Mouse (Mus musculus) liver, embryonic 15.5 days (tissue): Measurements from ENCODE around the gene Opn4. TPM values are rescaled to one million over a fixed set of nuclear protein-coding genes. Genes with fewer than 3 reads are reported as not detected.
A peak's percentile ranks its signal among the peaks of the same experiment; 100 is the strongest.

Experiments used
- ATAC-seq: fragments of 200-750 bp; cut with Nextera tagmentation; 2 replicates; pipeline ENCODE4 v1.8.0; 2017; ENCODE audit warnings: moderate number of reproducible peaks, mild to moderate bottlenecking, moderate library complexity; ENCODE audit not compliant: insufficient read depth
- H3K27ac ChIP-seq: fragments of 300-500 bp; sonication (generic); replicated peaks from 2 replicates; pipeline ENCODE4 v1.5.1; 2015; ENCODE audit warnings: mild to moderate bottlenecking, inconsistent platforms
- H3K27me3 ChIP-seq: fragments of 300-500 bp; sonication (generic); 2 replicates; pipeline ENCODE4 v1.6.1; 2015; ENCODE audit warnings: mild to moderate bottlenecking, inconsistent platforms
- H3K36me3 ChIP-seq: fragments of 300-500 bp; sonication (generic); replicated peaks from 2 replicates; pipeline ENCODE4 v1.6.1; 2015; ENCODE audit warnings: moderate library complexity, mild to moderate bottlenecking, inconsistent platforms
- H3K4me1 ChIP-seq: fragments of 300-500 bp; sonication (generic); replicated peaks from 2 replicates; pipeline ENCODE4 v1.6.1; 2015; ENCODE audit warnings: inconsistent platforms
- H3K4me2 ChIP-seq: fragments of 300-500 bp; sonication (generic); 2 replicates; pipeline ENCODE4 v1.6.1; 2015; ENCODE audit warnings: moderate library complexity, mild to moderate bottlenecking, inconsistent platforms
- H3K4me3 ChIP-seq: fragments of 300-500 bp; sonication (generic); replicated peaks from 2 replicates; pipeline ENCODE4 v1.5.1; 2015; ENCODE audit warnings: mild to moderate bottlenecking, inconsistent platforms
- H3K9ac ChIP-seq: fragments of 300-500 bp; sonication (generic); 2 replicates; pipeline ENCODE4 v1.6.1; 2015; ENCODE audit warnings: moderate library complexity, mild to moderate bottlenecking, inconsistent platforms
- H3K9me3 ChIP-seq: fragments of 300-500 bp; sonication (generic); replicated peaks from 2 replicates; pipeline ENCODE4 v1.6.1; 2016; ENCODE audit warnings: inconsistent platforms
- WGBS: fragments of 180-500 bp; shearing (Covaris S2); methylation state at CpG from one replicate; pipeline ENCODE4 v1.1.7; 2015; ENCODE audit warnings: mixed read lengths; ENCODE audit not compliant: insufficient replicate concordance; 5-methylcytosine and 5-hydroxymethylcytosine counted together
- polyA plus RNA-seq: library from polyadenylated mRNA; unstranded; fragments of >200 nt; fragmentation: Nextera tagmentation; extraction: Ambion mirVana; gene quantifications from 2 replicates; pipeline ENCODE4 v1.2.1, GENCODE M21; 2015

Opn4 gene
- polyA plus RNA-seq, 1 experiment from 2014 or later: not detected

- Histone ChIP-seq H3K9ac (no peak overlapping the region), H3K27ac (no peak overlapping the region), H3K9me3 (no peaks in the 10 kb centered on the region), H3K36me3 (no peaks in the 10 kb centered on the region), H3K4me1 (no peaks in the 10 kb centered on the region), H3K27me3 (no peaks in the 10 kb centered on the region), H3K4me3 (no peak overlapping the region), H3K4me2 (no peak overlapping the region)
- WGBS: 69% methylated on average over 8 of the region's 8 CpGs
- no peak for ATAC-seq
These were observed 38.3 kb downstream of the Opn4 start for GRCm38 (mm10) chr14:34561647-34562046.

- Histone ChIP-seq H3K9ac (no peak overlapping the region), H3K4me1 (no peaks in the 10 kb centered on the region), H3K27ac (no peak overlapping the region), H3K9me3 (no peaks in the 10 kb centered on the region), H3K27me3 (peaks cover 6% of the 10 kb centered on the region; the same call in 1 of the 2 replicates), H3K4me2 (no peak overlapping the region), H3K4me3 (no peak overlapping the region), H3K36me3 (no peaks in the 10 kb centered on the region)
- 59% methylated on average over 9 of the region's 9 CpGs for WGBS
- no peak for ATAC-seq
These were observed 41.0 kb downstream of the Opn4 start for GRCm38 (mm10) chr14:34558947-34559346.

DNA sequence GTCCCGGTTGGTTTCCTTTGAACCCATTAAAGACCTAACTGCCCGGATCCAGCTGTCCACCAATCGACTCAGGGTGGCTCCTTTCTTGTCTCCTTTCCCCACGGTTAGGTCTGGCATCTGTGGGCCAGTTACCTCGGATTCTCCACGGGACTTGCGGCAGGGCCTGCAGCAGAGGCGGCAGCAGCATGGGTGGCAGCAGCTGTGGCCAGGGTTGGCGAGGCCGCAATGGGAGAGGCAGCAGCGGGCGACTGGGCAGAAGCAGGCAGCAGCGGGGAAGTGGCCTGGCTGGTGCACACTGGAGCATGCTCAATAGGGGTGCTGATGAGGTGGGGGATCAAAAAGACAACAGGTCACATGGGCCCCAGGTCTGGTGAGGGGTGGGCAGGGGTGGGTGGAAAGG, 44.7 kb downstream of the Opn4 start:
- Histone ChIP-seq H3K36me3 (no peaks in the 10 kb centered on the region), H3K4me3 (no peak overlapping the region), H3K9ac (no peak overlapping the region), H3K4me2 (no peak overlapping the region), H3K4me1 (no peaks in the 10 kb centered on the region), H3K9me3 (no peaks in the 10 kb centered on the region), H3K27me3 (peaks cover 31% of the 10 kb centered on the region), H3K27ac (no peak overlapping the region)
- no peak for ATAC-seq
- 58% methylated on average over 13 of the region's 13 CpGs for WGBS

- WGBS: 30% methylated on average over 3 of the region's 3 CpGs
- H3K4me3 ChIP-seq: no peak overlapping the region
- ATAC-seq: no peak
These were observed 45.9 kb downstream of the Opn4 start for GRCm38 (mm10) chr14:34554047-34554446.

GRCm38 (mm10) chr14:34553470-34553869, 46.5 kb downstream of the Opn4 start:
- Histone ChIP-seq H3K27ac (no peak overlapping the region), H3K4me2 (no peak overlapping the region), H3K9me3 (no peaks in the 10 kb centered on the region), H3K27me3 (peaks cover 48% of the 10 kb centered on the region), H3K36me3 (no peaks in the 10 kb centered on the region), H3K9ac (no peak overlapping the region), H3K4me1 (peaks cover 8% of the 10 kb centered on the region; the same call in 1 of the 2 replicates), H3K4me3 (no peak overlapping the region)
- ATAC-seq: no peak
- WGBS: 48% methylated on average over 6 of the region's 6 CpGs

More at GRCm38 (mm10) chr14:34554047-34554446, 45.9 kb downstream of the Opn4 start:
- H3K4me1 ChIP-seq: peaks cover 2% of the 10 kb centered on the region; the same call in 1 of the 2 replicates
- H3K27ac ChIP-seq: no peak overlapping the region
- H3K4me2 ChIP-seq: no peak overlapping the region
- H3K9me3 ChIP-seq: no peaks in the 10 kb centered on the region
- peaks cover 42% of the 10 kb centered on the region for H3K27me3 ChIP-seq
- no peaks in the 10 kb centered on the region for H3K36me3 ChIP-seq
- no peak overlapping the region for H3K9ac ChIP-seq

GRCm38 (mm10) chr14:34552226-34552625, 47.7 kb downstream of the Opn4 start:
- Histone ChIP-seq H3K4me2 (no peak overlapping the region), H3K9me3 (no peaks in the 10 kb centered on the region), H3K27ac (no peak overlapping the region), H3K27me3 (peaks cover 61% of the 10 kb centered on the region), H3K4me1 (peaks cover 9% of the 10 kb centered on the region; the same call in 1 of the 2 replicates), H3K4me3 (no peak overlapping the region), H3K9ac (no peak overlapping the region), H3K36me3 (no peaks in the 10 kb centered on the region)
- WGBS: 65% methylated on average over 5 of the region's 5 CpGs
- ATAC-seq: no peak

- WGBS: under 1% methylated on average over 55 of the region's 55 CpGs
- Histone ChIP-seq H3K27ac (no peak overlapping the region), H3K4me1 (peaks cover 9% of the 10 kb centered on the region; the same call in 1 of the 2 replicates), H3K9ac (peak overlapping the region; percentile 56; the same call in 1 of the 2 replicates), H3K27me3 (peaks cover 85% of the 10 kb centered on the region), H3K4me3 (peak overlapping the region; percentile 61), H3K36me3 (no peaks in the 10 kb centered on the region), H3K4me2 (peak overlapping the region; percentile 82), H3K9me3 (no peaks in the 10 kb centered on the region)
- ATAC-seq: peak; percentile 74
These were observed 50.8 kb downstream of the Opn4 start for GRCm38 (mm10) chr14:34549004-34549671.

GRCm38 (mm10) chr14:34548391-34549001, 51.4 kb downstream of the Opn4 start:
- Histone ChIP-seq H3K27ac (no peak overlapping the region), H3K9ac (peak overlapping the region; percentile 56; the same call in 1 of the 2 replicates), H3K36me3 (no peaks in the 10 kb centered on the region), H3K4me3 (peak overlapping the region; percentile 61), H3K4me2 (peak overlapping the region; percentile 82), H3K27me3 (peaks cover 86% of the 10 kb centered on the region), H3K9me3 (no peaks in the 10 kb centered on the region), H3K4me1 (peaks cover 9% of the 10 kb centered on the region; the same call in 1 of the 2 replicates)
- WGBS: 1% methylated on average over 27 of the region's 27 CpGs
- ATAC-seq: 0 out of 2 replicates have a peak, but pooled peaks have one; percentile 18

- no peak overlapping the region for H3K27ac ChIP-seq
- 46% methylated on average over 2 of the region's 2 CpGs for WGBS
- no peak overlapping the region for H3K4me2 ChIP-seq
- no peak overlapping the region for H3K9ac ChIP-seq
- H3K4me3 ChIP-seq: no peak overlapping the region
- no peaks in the 10 kb centered on the region for H3K9me3 ChIP-seq
- H3K36me3 ChIP-seq: no peaks in the 10 kb centered on the region
- peaks cover 81% of the 10 kb centered on the region for H3K27me3 ChIP-seq
- peaks cover 9% of the 10 kb centered on the region; the same call in 1 of the 2 replicates for H3K4me1 ChIP-seq
- no peak for ATAC-seq
These were observed 55.4 kb downstream of the Opn4 start for GRCm38 (mm10) chr14:34544545-34544944.

GRCm38 (mm10) chr14:34544001-34544400, 55.9 kb downstream of the Opn4 start:
- Histone ChIP-seq H3K27ac (no peak overlapping the region), H3K4me1 (peaks cover 6% of the 10 kb centered on the region; the same call in 1 of the 2 replicates), H3K4me3 (no peak overlapping the region), H3K4me2 (no peak overlapping the region), H3K27me3 (peaks cover 76% of the 10 kb centered on the region), H3K9me3 (no peaks in the 10 kb centered on the region), H3K9ac (no peak overlapping the region), H3K36me3 (no peaks in the 10 kb centered on the region)
- WGBS: 65% methylated on average over 6 of the region's 6 CpGs
- no peak for ATAC-seq

DNA sequence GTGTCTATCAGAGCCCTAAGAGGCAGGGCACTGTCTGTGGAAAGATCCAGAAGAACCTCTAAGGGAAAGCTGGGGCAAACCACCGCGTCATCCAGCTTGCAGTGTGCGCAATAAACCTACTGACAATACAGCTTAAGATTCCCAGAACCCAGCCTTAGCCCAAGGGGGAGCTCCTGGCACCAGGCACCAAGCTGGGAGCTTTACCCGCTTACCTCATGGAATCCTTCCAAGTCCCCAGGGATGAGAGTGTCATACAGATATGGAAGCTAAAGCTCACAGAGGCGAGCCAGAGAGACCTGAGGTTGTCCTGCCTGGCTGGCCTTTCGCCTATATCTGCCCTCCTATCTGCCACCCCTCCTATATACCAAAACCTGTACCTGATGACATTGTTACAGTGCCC, 56.3 kb downstream of the Opn4 start:
- no peak overlapping the region for H3K4me2 ChIP-seq
- no peak overlapping the region for H3K27ac ChIP-seq
- H3K4me3 ChIP-seq: no peak overlapping the region
- WGBS: 62% methylated on average over 6 of the region's 6 CpGs
- H3K9me3 ChIP-seq: no peaks in the 10 kb centered on the region
- H3K36me3 ChIP-seq: no peaks in the 10 kb centered on the region
- H3K4me1 ChIP-seq: 0 out of 2 replicates have a peak, but pooled peaks cover 2% of the 10 kb centered on the region
- peaks cover 72% of the 10 kb centered on the region for H3K27me3 ChIP-seq
- ATAC-seq: no peak
- H3K9ac ChIP-seq: no peak overlapping the region
